Mouse (Mus musculus) kidney, adult 2 months (tissue): ENCODE measurements around the gene Cxcr2. TPM values are rescaled to one million over a fixed set of nuclear protein-coding genes. Genes with fewer than 3 reads are reported as not detected.
"Not testable (repeated sequence)": the region's sequence is repeated elsewhere in the genome, so short reads cannot be mapped to it uniquely, and the experiment has no call there.

ENCODE experiments used
- DNase-seq: peaks from one replicate; pipeline ENCODE4 v3.0.0; 2021
- H3K27ac ChIP-seq: fragments of 200-500 bp; 2 replicates; pipeline ENCODE4 v1.5.1; 2012; ENCODE audit warnings: low read depth, low read length, control low read depth, inconsistent platforms; ENCODE audit not compliant: insufficient read depth
- H3K27me3 ChIP-seq: fragments of 200-500 bp; replicated peaks from 2 replicates; pipeline ENCODE4 v1.6.1; 2012; ENCODE audit warnings: mild to moderate bottlenecking, moderate library complexity, low read length, inconsistent platforms; ENCODE audit not compliant: control insufficient read depth, insufficient read depth
- H3K36me3 ChIP-seq: fragments of 200-500 bp; 2 replicates; pipeline ENCODE4 v1.6.1; 2012; ENCODE audit warnings: mild to moderate bottlenecking, moderate library complexity, low read length, inconsistent platforms; ENCODE audit not compliant: control insufficient read depth, insufficient read depth
- H3K4me1 ChIP-seq: fragments of 200-500 bp; 2 replicates; pipeline ENCODE4 v1.6.1; 2011; ENCODE audit warnings: low read length; ENCODE audit not compliant: control insufficient read depth, insufficient read depth
- H3K4me3 ChIP-seq: fragments of 200-500 bp; 2 replicates; pipeline ENCODE4 v1.5.1; 2011; ENCODE audit warnings: mild to moderate bottlenecking, low read depth, low read length, control low read depth; ENCODE audit not compliant: insufficient read depth
- CTCF ChIP-seq: fragments of 200-500 bp; conservative IDR thresholded peaks from 2 replicates; pipeline ENCODE4 v1.5.1; 2011; ENCODE audit warnings: low read depth, mild to moderate bottlenecking, control low read depth, low read length, moderate library complexity, mixed read lengths; ENCODE audit not compliant: insufficient read depth, insufficient read length
- POLR2A ChIP-seq: fragments of 200-500 bp; IDR thresholded peaks from one replicate; pipeline ENCODE4 v1.6.1; 2011; ENCODE audit warnings: low read depth, low read length, control low read depth
- WGBS: fragments of 180-500 bp; shearing (Covaris S2); methylation state at CpG from one replicate; pipeline ENCODE4 v1.1.7; 2018; 5-methylcytosine and 5-hydroxymethylcytosine counted together
- polyA plus RNA-seq: library from polyadenylated mRNA; depleted of rRNA; stranded (reverse); fragments of >200 nt; gene quantifications from 2 replicates; pipeline ENCODE4 v1.2.3, GENCODE M21; 2012

The Cxcr2 gene
- polyA plus RNA-seq, 1 experiment, result 0.55 TPM

DNA sequence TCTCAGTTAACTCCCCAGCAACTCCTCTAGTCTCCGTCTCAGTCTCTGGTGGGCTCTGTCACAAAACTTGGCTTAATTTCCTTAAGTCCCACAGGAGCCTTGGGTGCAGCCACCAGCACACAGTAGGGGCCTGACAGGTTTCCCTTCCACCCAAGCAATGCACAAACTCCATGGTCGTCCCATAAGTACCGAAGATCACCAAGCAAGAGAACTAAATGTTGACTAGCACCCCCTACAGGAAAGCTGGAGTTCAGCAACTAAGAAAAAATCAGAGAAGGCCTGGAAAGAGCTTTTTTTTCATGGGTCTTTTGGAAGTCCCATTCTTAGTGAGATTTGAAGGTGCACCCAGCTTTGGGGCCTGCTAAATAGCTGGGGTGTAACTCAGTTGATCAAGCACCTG lies 14.4 kb upstream of the Cxcr2 start:
- Histone ChIP-seq H3K27me3 (no peaks in the 10 kb centered on the region), H3K27ac (no peak overlapping the region)
- WGBS, result 51% methylated on average over 3 of the region's 3 CpGs

DNA sequence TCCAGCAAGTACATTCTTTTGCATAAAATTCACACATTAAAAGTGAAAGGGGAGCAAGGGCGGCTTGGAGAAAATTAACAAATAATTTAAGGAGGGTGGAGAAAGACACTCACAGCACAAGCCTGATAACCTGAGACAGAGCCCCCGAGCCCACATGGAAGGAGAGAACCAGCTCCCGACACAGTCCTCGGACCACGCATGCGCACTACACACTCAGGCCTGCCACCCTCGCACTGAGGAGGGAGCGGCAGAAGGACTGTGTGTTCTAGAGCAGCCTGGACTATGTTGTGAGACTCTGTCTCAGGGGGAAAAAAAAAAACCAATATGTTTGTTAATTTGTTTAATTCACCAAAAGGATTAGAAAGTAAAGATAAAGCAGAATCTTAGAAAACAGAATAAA lies 12.0 kb upstream of the Cxcr2 start:
- DNase-seq, result no peak
- H3K27ac ChIP-seq, result no peak overlapping the region
- 72% methylated on average over 8 of the region's 8 CpGs for WGBS
- no peaks in the 10 kb centered on the region for H3K36me3 ChIP-seq
- H3K27me3 ChIP-seq, result no peaks in the 10 kb centered on the region
- no peaks in the 10 kb centered on the region for H3K4me1 ChIP-seq
- no peak for TF ChIP-seq CTCF
- no peak for TF ChIP-seq POLR2A
- no peak overlapping the region for H3K4me3 ChIP-seq

More for the DNA sequence above, 14.4 kb upstream of the Cxcr2 start:
- no peak overlapping the region for H3K4me3 ChIP-seq
- no peaks in the 10 kb centered on the region for H3K4me1 ChIP-seq
- peak; percentile 22; the same call in 1 of the 2 replicates for TF ChIP-seq CTCF
- TF ChIP-seq POLR2A, result no peak
- no peaks in the 10 kb centered on the region for H3K36me3 ChIP-seq
- peak; percentile 23 for DNase-seq

DNA sequence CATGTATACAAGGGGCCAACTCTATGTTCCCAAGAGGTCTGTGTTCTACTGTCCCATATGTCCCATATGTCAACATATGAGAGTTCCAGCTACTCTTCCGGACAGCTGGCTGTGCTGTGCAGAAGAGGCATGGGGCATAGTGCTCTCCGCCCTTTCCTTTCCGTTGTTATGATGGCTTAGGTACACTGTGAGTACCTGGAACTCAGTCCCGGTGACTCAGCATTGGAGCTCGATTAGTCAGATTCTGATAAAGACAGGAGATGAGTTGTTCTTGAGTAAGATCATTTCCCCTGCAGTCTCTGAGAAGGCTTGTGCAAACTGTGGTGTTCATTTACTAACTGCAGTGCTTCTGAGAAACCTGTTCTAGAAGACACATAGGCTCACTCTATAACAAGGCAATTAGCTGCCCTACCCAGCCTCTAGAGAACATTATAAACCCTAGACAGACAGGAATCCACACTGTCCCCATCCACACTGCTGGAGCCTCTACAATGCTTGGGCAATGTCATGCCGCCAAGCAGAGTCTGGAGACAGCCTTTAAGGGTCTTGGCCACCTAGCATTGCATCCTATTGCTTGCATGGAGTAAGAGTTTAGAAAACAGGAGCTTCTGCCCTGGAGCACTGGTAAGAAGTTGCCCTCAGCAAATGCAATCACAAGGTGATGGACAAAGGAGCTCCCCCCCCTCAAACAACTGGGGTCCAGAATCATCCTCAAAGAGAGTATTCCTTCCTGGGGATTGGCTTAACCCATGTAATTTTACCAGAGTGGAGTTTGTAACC lies 4.5 kb upstream of the Cxcr2 start:
- no peaks in the 10 kb centered on the region for H3K27me3 ChIP-seq
- TF ChIP-seq CTCF (no peak), POLR2A (no peak)
- no peak overlapping the region for H3K27ac ChIP-seq
- WGBS, result 87% methylated on average over 6 of the region's 6 CpGs
- no peaks in the 10 kb centered on the region for H3K4me1 ChIP-seq
- no peak for DNase-seq
- H3K36me3 ChIP-seq, result no peaks in the 10 kb centered on the region
- H3K4me3 ChIP-seq, result no peak overlapping the region

DNA sequence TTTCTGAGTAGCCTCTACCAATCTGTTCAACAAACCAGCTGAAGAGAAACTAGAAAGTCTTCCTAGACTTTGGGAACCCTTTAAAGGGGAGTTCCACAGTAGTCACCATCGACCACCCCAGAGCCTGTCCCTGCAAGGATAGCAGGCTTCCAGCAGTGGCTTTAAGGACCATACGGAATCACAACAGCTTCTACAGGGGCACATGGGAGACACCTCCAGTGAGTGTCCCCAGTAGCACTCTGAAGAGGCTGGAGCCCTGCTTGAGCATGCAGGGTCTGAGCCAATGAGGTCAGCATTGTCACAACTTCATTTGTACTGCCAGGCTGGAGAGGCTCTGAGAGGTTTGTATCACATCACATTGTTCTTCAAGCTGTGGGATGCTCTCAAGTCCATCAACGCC lies 3.7 kb upstream of the Cxcr2 start:
- no peaks in the 10 kb centered on the region for H3K27me3 ChIP-seq
- H3K4me1 ChIP-seq, result no peaks in the 10 kb centered on the region
- H3K36me3 ChIP-seq, result no peaks in the 10 kb centered on the region
- WGBS, result 85% methylated on average over 3 of the region's 3 CpGs
- DNase-seq, result no peak
- TF ChIP-seq POLR2A (no peak), CTCF (no peak)
- H3K4me3 ChIP-seq, result no peak overlapping the region
- H3K27ac ChIP-seq, result no peak overlapping the region

DNA sequence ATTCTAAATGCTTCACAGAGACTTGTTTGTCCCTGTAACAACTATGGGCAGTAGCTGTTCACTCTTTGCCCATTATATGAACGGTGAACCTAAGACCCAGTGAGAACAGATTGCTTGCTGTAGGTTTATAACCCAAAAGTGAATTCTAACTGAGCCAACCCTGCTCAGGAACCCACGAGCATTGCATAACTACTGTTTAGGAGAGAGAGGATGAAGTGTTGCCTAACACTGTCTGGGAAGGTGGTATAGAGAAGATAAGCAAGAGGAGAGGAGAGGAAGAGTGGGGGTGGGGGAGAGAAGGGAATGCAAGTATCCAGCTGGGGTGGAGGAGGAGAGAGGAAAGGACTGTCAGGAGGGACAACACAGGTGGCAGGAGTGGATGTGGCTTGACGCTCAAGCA lies 2.7 kb upstream of the Cxcr2 start:
- TF ChIP-seq CTCF, result no peak
- no peak for TF ChIP-seq POLR2A
- Histone ChIP-seq H3K27ac (no peak overlapping the region), H3K4me3 (no peak overlapping the region), H3K36me3 (no peaks in the 10 kb centered on the region), H3K4me1 (no peaks in the 10 kb centered on the region), H3K27me3 (no peaks in the 10 kb centered on the region)
- no peak for DNase-seq
- WGBS, result 73% methylated on average over 3 of the region's 3 CpGs

DNA sequence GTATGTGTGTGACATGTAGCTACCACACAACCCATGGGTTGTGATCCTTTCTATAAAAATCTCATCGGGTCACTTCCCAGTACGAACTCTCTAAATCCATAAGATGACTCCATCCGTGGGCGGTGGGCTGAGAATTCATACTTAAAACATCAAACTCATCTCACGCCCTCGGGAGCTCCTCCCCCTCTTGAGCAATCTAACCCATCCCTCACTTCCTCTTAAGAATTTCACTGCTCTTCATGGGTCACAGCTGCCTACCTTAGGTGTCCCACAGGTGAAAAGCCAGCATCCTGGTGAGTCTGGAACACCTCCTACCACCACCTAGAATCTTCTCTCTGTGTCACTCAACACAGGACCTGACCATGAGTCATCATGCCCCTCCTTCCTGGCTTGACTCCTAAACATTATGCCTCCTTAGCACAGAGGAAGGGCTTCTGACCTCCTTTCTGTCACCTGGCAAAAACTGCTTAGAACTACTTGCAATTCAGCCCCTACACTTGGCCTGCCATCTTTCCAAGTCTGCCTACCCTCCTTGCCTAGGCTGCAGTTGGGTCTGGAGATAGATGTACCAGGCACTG lies 1.7 kb downstream of the Cxcr2 start:
- Histone ChIP-seq H3K36me3 (no peaks in the 10 kb centered on the region), H3K4me3 (no peak overlapping the region), H3K27ac (no peak overlapping the region), H3K4me1 (no peaks in the 10 kb centered on the region), H3K27me3 (no peaks in the 10 kb centered on the region)
- WGBS, result 78% methylated on average over 6 of the region's 6 CpGs
- no peak for TF ChIP-seq POLR2A
- DNase-seq, result no peak

DNA sequence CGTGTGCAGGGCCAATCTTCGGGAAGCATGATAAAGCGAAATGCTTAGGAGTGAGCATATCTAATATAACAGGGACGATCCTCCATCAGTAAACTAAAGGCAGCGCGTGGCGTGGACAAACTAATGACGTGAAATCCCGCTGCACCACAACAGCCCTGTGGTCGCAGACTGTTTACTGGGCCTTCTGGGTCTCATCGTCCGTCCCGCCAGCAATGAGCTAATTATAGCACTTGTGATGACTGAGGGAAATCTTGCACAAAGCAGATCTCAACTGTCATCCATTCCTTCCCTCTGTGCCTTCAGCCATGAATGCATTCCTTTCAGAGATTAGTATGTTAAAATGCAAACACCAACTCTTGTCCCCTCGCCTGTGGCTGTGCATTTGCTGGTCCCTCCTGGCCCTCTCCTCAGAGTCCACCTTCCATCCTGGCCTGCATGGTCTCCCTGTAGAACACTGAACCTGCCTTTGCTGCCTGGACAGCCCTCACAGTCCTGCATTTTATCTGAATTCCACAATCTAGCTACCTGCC lies 2.7 kb downstream of the Cxcr2 start:
- Histone ChIP-seq H3K36me3 (no peaks in the 10 kb centered on the region), H3K27ac (no peak overlapping the region), H3K27me3 (no peaks in the 10 kb centered on the region), H3K4me3 (no peak overlapping the region), H3K4me1 (no peaks in the 10 kb centered on the region)
- TF ChIP-seq CTCF, result no peak
- no peak for DNase-seq
- WGBS, result 86% methylated on average over 14 of the region's 14 CpGs

DNA sequence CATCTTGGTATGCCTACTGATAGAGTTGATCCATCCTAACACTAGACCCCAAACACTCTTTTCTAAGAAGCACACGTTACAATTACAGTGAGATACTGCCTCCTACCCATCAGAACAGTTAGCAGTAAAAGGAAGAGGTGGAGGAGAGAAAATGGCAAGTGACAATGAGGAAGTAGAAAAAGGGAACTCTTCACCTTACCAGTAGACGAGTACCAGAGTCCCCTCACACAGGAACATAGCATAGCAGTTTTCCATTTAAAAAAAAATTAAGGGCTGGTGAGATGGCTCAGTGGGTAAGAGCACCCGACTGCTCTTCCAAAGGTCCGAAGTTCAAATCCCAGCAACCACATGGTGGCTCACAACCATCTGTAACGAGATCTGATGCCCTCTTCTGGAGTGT lies 5.8 kb downstream of the Cxcr2 start:
- H3K36me3 ChIP-seq, DNase-seq, H3K27ac ChIP-seq, H3K27me3 ChIP-seq, H3K4me3 ChIP-seq, H3K4me1 ChIP-seq: not testable (repeated sequence)
- WGBS, result 75% methylated on average over 5 of the region's 5 CpGs
